Mouse (Mus musculus) WW6 (cell line): Measurements from ENCODE around the gene Bri3bp.
"Not testable (repeated sequence)": the region's sequence is repeated elsewhere in the genome, so short reads cannot be mapped to it uniquely, and the experiment has no call there.

Source experiments
- DNase-seq: peaks from one replicate; pipeline ENCODE4 v3.0.0-alpha.2; 2013; ENCODE audit warnings: low read depth, low spot score

Bri3bp gene

GRCm38 (mm10) chr5:125485031-125485778 is 43.8 kb downstream of the Bri3bp start:
- no peak for DNase-seq

GRCm38 (mm10) chr5:125486088-125486487 is 44.7 kb downstream of the Bri3bp start:
- no peak for DNase-seq

GRCm38 (mm10) chr5:125487375-125488115 is 46.2 kb downstream of the Bri3bp start:
- no peak for DNase-seq

- no peak for DNase-seq
These were observed 46.7 kb downstream of the Bri3bp start for GRCm38 (mm10) chr5:125488116-125488455.

GRCm38 (mm10) chr5:125488953-125489352 is 47.6 kb downstream of the Bri3bp start:
- DNase-seq: not testable (repeated sequence)

GRCm38 (mm10) chr5:125491107-125491506 is 49.7 kb downstream of the Bri3bp start:
- DNase-seq: no peak

GRCm38 (mm10) chr5:125492379-125493092 is 51.2 kb downstream of the Bri3bp start:
- no peak for DNase-seq

GRCm38 (mm10) chr5:125493093-125493423 is 51.7 kb downstream of the Bri3bp start:
- no peak for DNase-seq

- DNase-seq: no peak
These were observed 54.3 kb downstream of the Bri3bp start for GRCm38 (mm10) chr5:125495655-125496054.

GRCm38 (mm10) chr5:125497821-125498600 is 56.6 kb downstream of the Bri3bp start:
- peak; percentile 59 for DNase-seq

- DNase-seq: no peak
These were observed 60.1 kb downstream of the Bri3bp start for GRCm38 (mm10) chr5:125501505-125501904.

GRCm38 (mm10) chr5:125502186-125502585 is 60.8 kb downstream of the Bri3bp start:
- DNase-seq: no peak

GRCm38 (mm10) chr5:125503628-125504027 is 62.3 kb downstream of the Bri3bp start:
- DNase-seq: no peak

GRCm38 (mm10) chr5:125504692-125505091 is 63.3 kb downstream of the Bri3bp start:
- no peak for DNase-seq

GRCm38 (mm10) chr5:125505968-125506367 is 64.6 kb downstream of the Bri3bp start:
- DNase-seq: no peak

GRCm38 (mm10) chr5:125507582-125507981 is 66.2 kb downstream of the Bri3bp start:
- DNase-seq: peak; percentile 75

- DNase-seq: no peak
These were observed 66.6 kb downstream of the Bri3bp start for GRCm38 (mm10) chr5:125508006-125508405.

- DNase-seq: no peak
These were observed 68.2 kb downstream of the Bri3bp start for GRCm38 (mm10) chr5:125509541-125509940.
